ENCODE assay signal across 27 mouse cellular contexts in the genomic region with DNA sequence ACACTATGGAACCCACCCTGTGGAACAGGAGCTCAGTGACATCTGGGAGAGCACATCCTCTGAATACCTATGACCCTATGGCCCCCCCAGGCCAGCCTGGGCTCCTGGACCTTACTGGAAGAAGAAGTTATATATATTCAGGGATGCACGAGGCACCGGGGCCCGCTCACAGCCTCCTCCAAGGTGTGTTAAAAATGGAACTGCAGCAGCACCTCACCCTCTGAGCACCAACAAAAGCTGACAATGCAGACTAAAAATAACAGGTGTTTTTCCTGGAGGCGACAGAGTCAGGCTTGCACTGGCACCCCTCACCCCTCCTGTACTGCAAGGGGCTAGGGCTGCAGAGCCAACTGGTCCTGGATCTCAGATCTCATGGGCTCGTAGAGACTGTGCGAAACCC. TPM values are rescaled to one million over a fixed set of nuclear protein-coding genes. Genes with fewer than 3 reads are reported as not detected.
DNase-seq lines count a peak whose midpoint lies in the region; ATAC-seq and TF ChIP-seq lines count a peak whose summit lies in the region.
"Had no signal": no experiment of that assay in that cellular context is flagged by ENCODE, and none has a peak within 500 bp of the region (broad histone marks: within the 10 kb centered on the region; RNA-seq: fewer than 3 reads in every experiment).

No protein-coding gene starts in this region.

- no peak for TF ChIP-seq POLR2A in heart, adult 2 months (IDR thresholded peaks at IDR 0.05; ENCODE audit: insufficient read depth, low read depth, low read length)

- H3K4me2 ChIP-seq in heart, embryonic 14.5 days (ENCODE audit: low read length), result peak overlapping the region; percentile 14; the same call in 1 of the 2 replicates
- H3K4me2 ChIP-seq: embryonic facial prominence, embryonic 15.5 days; hindbrain, embryonic 12.5 days had no signal

- peaks cover 35 to 57% of the 10 kb centered on the region in 2 experiments for H3K4me1 ChIP-seq in heart, embryonic 14.5 days (ENCODE audit: control insufficient read depth in 2 of 2, insufficient read depth in 2 of 2, low read length in 2 of 2)
- peaks cover 29% of the 10 kb centered on the region for H3K4me1 ChIP-seq in heart, adult 2 months (ENCODE audit: control insufficient read depth, insufficient read depth, low read length)
- H3K4me1 ChIP-seq: forebrain, embryonic 10.5 days; hindbrain, embryonic 12.5 days had no signal

- H3K9ac ChIP-seq in heart, embryonic 14.5 days (ENCODE audit: low read length), result no peak overlapping the region; the same call in 1 of the 2 replicates
- H3K9ac ChIP-seq in heart, adult 2 months (ENCODE audit: low read depth, low read length), result no peak overlapping the region
- H3K9ac ChIP-seq: embryonic facial prominence, embryonic 15.5 days; hindbrain, embryonic 12.5 days had no signal

- ATAC-seq in frontal cortex, adult (ENCODE audit: low TSS enrichment), result peak; percentile 29; the same call in 1 of the 2 replicates
- no peak for ATAC-seq in heart, embryonic 14.5 days (ENCODE audit: insufficient number of reproducible peaks, insufficient read depth, low FRiP score, low read depth)
- ATAC-seq: CD4-positive, CD25-positive, alpha-beta regulatory T cell, adult 4 months; forebrain, embryonic 14.5 days; hindbrain, embryonic 16.5 days; inflammation-experienced regulatory T-cells, adult 6 months had no signal

- intact Hi-C loops in heart, adult 2 months (cut with DNase I), result no loop called here
- intact Hi-C loops in left cerebral cortex, postnatal 4 days (cut with DNase I), result no loop called here

- no peaks in the 10 kb centered on the region for H3K9me3 ChIP-seq in heart, embryonic 14.5 days (ENCODE audit: control insufficient read depth, low read length)
- H3K9me3 ChIP-seq: embryonic facial prominence, embryonic 15.5 days; forebrain, embryonic 10.5 days; G1E; hindbrain, embryonic 12.5 days had no signal

- WGBS in heart, embryonic 14.5 days, result 46% methylated on average over 6 of the region's 6 CpGs
- WGBS in heart, adult 2 months, result 54% methylated on average over 6 of the region's 6 CpGs

- H3K79me2 ChIP-seq in heart, adult 2 months (replicated peaks; ENCODE audit: control insufficient read depth, insufficient read depth, low read length), result no peaks in the 10 kb centered on the region

- TF ChIP-seq EP300 in heart, adult 2 months (IDR thresholded peaks at IDR 0.05; ENCODE audit: insufficient read depth, low read depth, low read length), result no peak

- TF ChIP-seq CTCF in heart, adult 2 months (IDR thresholded peaks at IDR 0.05), result no peak

- DNase-seq in frontal cortex, postnatal 14 days (ENCODE audit: low spot score in 2 of 2), result no peak
- no peak for DNase-seq in heart, adult 2 months
- peak; percentile 37 for DNase-seq in left cerebral cortex, adult 11 months (ENCODE audit: low spot score)
- DNase-seq in left cerebral cortex, postnatal 4 days, result no peak
- peak; percentile 70 for DNase-seq in brain, adult 2 months (ENCODE audit: low read depth, low spot score)
- DNase-seq: adrenal gland, adult 8-10 months; adrenal gland, postnatal 36 days; B cell, adult 2 months; cerebellum, adult 11 months; cerebellum, adult 8-10 months; cerebellum, postnatal 14 days; embryo, embryonic 11 days; gastrocnemius, postnatal 10 days; heart, adult 18-20 months; heart, postnatal 36 days; kidney, adult 18-20 months had no signal

- H3K27me3 ChIP-seq in heart, embryonic 14.5 days (ENCODE audit: control insufficient read depth, insufficient read depth, low read length), result no peaks in the 10 kb centered on the region
- H3K27me3 ChIP-seq in heart, adult 2 months (ENCODE audit: control insufficient read depth, insufficient read depth, low read length), result no peaks in the 10 kb centered on the region
- H3K27me3 ChIP-seq: embryonic facial prominence, embryonic 15.5 days; hindbrain, embryonic 12.5 days had no signal

- peak overlapping the region in 1 of 2 experiments; percentile 4; a peak in 2 of 4 replicates for H3K27ac ChIP-seq in heart, embryonic 14.5 days (replicated peaks in 1 of 2; ENCODE audit: control insufficient read depth in 1 of 2, insufficient read depth in 1 of 2, low read depth in 2 of 2, low read length in 2 of 2)
- no peak overlapping the region; the same call in 1 of the 2 replicates for H3K27ac ChIP-seq in heart, adult 2 months
- H3K27ac ChIP-seq: embryonic facial prominence, embryonic 15.5 days; forebrain, embryonic 10.5 days; hindbrain, embryonic 12.5 days had no signal

- no peaks in the 10 kb centered on the region for H3K36me3 ChIP-seq in heart, embryonic 14.5 days (ENCODE audit: control insufficient read depth, insufficient read depth, low read length)
- H3K36me3 ChIP-seq in heart, adult 2 months (ENCODE audit: control insufficient read depth, insufficient read depth, low read length), result no peaks in the 10 kb centered on the region
- H3K36me3 ChIP-seq: embryonic facial prominence, embryonic 15.5 days; forebrain, embryonic 10.5 days; G1E; hindbrain, embryonic 12.5 days had no signal

- H3K4me3 ChIP-seq in heart, embryonic 14.5 days (ENCODE audit: control insufficient read depth in 1 of 2, insufficient read depth in 1 of 2, low read depth in 1 of 2, low read length in 2 of 2), result no peak overlapping the region
- no peak overlapping the region for H3K4me3 ChIP-seq in heart, adult 2 months
- H3K4me3 ChIP-seq: embryonic facial prominence, embryonic 15.5 days; erythroblast, embryonic 14.5 days; forebrain, embryonic 10.5 days; hindbrain, embryonic 12.5 days had no signal

RNA-seq across cellular contexts. Expression of a gene that starts 48.2 kb away (rescaled TPM):
- polyA plus RNA-seq in heart, embryonic 14.5 days (2014; fragmentation: Nextera tagmentation; extraction: Ambion mirVana), result 23.0 TPM in 2 replicates
- total RNA-seq in heart, adult 2 months (2021), result 10 to 100 TPM in 1 of 2 experiments, 1 to 10 TPM in 1; 8.2 to 10.3 TPM
- polyA plus RNA-seq in heart, adult 2 months (2012; rRNA removed), result 10.4 and 11.1 TPM in 2 replicates
- 10 to 100 TPM; 29.0 to 30.1 TPM for total RNA-seq in left cerebral cortex, postnatal 4 days (2021)

RNA-seq across cellular contexts. Expression of a gene that starts 49.3 kb away (rescaled TPM):
- polyA plus RNA-seq in heart, embryonic 14.5 days (2014; fragmentation: Nextera tagmentation; extraction: Ambion mirVana), result 13.4 and 15.4 TPM in 2 replicates
- 10 to 100 TPM; 17.1 to 17.2 TPM for total RNA-seq in heart, adult 2 months (2021)
- polyA plus RNA-seq in heart, adult 2 months (2012; rRNA removed), result 11.4 and 17.2 TPM in 2 replicates
- 10 to 100 TPM; 64.3 to 70.4 TPM for total RNA-seq in left cerebral cortex, postnatal 4 days (2021)
- polyA plus RNA-seq: erythroblast, embryonic 14.5 days; G1E had no signal

Comparison
In these comparisons a context has a peak if more than half of its experiments do, and no peak if none do; other contexts are left out.
1. DNase-seq: peak in left cerebral cortex, adult 11 months (single experiment) and brain, adult 2 months (single experiment); none in frontal cortex, postnatal 14 days (0 of 2), heart, adult 2 months (0 of 2) and left cerebral cortex, postnatal 4 days (single experiment).